Mouse (Mus musculus) spleen, postnatal 14 days (tissue): ENCODE measurements around the gene Btd.

ENCODE experiments used
- DNase-seq, 2 experiments: peaks; one replicate each; pipeline ENCODE4 v3.0.0; 2021 to 2022; ENCODE audit warnings: low spot score in 2 of 2

Btd gene

DNA sequence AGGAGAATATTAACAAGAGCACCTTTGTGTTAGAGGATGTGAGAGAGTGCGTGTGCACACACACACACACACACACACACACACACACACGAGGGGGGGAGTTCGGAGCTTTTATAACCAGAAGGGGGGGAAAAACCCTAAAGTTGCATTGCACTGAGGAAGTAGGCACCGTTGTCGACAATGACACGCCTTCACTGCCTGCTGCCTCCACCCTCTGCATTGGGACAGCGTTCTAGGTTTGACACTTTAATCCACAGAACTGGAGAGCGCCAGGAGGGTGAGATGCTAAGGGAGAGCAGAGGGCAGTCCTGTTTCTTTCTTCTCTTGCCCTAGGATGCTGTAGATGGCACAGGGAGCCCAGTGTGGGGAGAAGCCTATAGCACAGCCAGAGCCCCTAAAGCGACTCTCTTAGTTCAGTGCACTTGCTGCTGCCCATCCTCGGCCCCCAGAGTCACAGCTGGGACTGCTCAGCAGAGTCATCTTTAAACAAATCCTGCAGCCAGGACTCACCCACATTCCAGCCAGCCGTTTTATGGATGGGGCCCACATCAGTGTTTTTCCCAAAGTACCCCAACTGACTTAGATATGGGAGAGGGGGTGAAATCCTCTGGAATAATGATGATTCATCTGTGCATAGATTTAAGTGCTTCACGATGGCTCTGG is 24.2 kb downstream of the Btd start:
- DNase-seq: peak in 1 of 2 experiments; percentile 37

DNA sequence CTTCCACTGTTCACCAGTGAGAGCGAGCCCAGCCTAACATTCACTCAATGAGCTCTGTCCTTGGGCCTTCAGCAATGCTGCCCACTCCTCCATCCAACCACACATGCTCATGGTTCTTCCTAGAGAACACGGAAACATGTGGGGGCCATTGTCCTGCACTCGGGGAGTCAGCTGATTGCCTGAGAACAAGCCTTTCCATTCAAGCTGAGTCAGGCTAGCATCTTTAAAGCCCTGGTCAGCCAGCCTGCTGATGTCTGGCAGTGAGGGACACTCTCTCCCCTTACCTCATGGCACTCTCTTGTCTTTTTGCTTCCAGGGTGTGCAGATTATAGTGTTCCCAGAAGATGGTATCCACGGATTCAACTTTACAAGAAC is 24.7 kb downstream of the Btd start:
- DNase-seq: no peak

DNA sequence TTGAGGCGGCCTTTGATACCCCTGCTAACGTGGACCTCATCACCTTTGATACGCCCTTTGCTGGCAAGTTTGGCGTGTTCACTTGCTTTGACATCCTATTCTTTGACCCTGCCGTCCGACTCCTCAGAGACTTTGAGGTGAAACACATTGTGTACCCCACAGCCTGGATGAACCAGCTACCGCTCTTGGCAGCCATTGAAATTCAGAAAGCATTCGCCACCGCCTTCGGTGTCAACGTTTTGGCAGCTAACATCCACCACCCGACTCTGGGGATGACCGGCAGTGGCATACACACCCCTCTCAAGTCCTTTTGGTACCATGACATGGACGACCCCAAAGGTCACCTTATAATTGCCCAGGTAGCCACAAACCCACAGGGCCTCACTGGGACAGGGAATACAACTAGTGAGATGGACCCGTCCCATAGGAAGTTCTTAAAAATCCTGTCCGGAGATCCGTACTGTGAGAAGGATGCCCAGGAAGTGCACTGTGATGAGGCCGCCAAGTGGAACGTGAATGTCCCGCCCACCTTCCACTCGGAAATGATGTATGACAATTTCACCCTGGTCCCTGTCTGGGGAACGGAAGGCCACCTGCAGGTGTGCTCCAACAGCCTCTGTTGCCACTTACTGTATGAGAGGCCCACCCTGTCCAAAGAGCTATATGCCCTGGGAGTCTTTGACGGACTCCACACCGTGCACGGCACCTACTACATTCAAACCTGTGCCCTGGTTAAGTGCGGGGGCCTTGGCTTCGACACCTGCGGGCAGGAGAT is 26.3 kb downstream of the Btd start:
- no peak for DNase-seq

DNA sequence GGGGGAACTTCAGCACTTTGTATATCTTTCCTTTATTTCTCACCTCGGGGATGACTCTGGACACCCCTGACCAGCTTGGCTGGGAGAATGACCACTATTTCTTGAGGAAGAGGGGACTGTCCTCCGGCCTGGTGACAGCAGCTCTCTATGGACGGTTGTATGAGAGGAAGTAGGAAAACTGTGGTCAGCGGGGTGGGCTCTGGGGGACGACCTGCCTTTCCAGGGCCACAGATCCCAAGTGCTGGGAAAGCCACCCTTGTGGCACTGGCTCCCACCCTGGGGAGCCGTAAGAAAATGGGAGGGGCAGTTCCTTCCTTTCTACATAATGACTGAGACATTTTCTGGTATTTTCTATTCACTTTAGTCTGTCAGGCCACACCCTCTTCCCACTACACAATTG is 26.9 kb downstream of the Btd start:
- DNase-seq: no peak

DNA sequence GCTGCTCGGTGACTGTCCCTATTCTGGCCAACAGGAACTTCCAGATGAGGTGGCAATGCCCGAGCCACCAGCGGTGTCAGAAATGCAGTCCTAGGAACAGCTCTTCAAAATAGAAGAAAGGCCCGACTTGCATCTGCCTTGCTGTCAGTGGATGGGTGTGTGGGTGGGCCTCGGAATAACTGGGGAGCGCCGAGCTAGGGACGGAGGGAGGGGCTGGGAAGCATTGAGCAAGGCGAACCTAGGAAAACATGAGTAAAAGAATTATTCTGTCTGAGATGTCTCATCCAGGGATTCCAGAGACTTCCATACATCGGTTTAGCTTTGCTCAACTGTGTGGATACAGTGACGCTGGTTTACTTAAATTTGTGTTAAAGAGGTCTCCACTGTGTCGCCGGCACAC is 27.5 kb downstream of the Btd start:
- DNase-seq: no peak

DNA sequence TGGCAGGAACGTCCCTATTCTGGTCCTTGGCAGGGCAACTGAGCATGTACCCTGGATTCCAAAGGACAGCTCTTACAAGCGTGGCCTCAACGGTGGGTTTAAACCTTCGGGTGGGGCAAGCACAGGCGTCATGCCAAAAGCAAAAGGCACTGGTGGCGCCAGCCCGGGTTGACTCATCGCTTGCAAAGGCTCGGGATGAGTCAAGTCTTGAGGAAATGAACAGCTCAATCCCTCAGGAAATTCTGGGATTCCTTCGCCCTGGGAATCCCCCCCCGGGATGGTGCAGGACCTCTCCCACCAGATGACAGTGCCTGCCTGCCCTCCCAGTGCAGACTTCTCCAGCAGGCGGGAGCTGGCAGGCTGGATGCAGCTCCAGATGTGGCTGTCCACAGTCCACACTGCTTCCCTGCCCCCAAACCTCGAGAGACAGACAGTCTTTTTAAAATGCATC is 28.4 kb downstream of the Btd start:
- DNase-seq: no peak

DNA sequence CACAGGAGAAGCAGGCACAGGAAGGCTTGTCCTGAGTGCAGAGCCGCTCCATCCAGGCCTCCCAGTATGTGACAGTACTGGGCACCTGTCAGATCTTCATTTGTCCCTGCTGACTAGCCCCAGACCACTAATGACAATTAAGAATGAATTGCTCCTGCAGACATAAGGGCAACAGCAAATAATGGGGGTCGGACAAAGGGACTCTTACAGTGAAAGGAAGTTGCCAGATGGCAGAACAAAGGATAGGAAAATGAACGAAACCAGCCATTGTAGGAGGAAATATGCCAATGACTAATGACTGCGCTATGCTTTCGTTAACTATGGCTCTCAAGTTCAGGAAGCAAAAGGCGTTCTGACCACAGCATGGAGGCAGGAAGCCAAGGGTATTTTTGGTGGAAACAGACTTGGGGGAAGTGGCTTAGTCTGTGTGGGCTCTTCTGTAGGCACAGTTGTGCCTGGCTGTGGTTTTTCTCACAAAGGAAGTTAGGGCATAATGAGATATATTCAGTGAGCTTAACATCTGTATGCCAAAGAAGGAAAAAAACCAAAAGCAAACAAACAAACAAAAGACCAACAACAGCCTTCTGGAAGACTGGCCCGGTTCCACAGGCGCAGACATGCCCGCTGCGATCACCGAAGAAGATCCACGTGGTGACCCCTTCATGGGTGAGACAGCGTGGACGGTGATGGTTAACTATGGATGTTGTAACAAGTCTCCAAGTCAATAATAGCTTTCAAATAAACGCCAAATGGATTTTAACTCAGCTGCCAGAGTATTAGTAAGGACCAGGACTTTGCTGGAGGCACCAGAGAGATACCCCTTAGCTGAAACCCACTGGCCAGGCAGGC is 29.0 kb downstream of the Btd start:
- DNase-seq: no peak

DNA sequence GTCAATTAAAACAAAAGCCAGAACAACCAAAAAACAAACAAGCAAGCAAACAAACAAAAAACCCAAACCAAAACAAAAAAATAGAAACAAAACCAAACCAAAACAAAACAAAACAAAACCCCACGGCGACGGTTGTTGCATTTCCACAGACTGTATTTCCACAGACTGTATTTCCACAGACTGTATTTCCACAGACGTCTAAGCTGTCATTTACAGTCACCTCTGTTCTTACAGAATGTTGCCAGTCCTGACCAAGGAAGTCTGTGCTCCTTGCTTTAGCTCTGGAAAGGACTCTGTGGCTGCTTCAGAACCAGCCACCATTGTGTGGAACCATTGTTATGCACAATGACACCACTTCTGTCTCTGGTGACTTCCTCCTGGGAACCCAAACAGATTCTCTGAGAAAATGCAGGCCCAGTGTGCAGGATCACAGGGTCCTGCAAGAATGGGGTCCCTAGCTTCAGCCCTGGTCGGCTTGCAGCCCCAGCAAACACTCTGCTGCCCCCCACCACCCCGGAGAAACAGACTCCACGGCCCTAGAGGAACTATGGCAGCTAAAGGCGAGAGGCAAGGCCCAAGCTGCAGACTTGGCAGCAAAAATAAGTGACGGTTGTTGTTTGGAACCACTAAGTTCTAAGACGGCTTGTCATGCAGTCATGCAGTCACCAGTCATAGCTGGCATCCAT is 30.9 kb downstream of the Btd start:
- no peak for DNase-seq

DNA sequence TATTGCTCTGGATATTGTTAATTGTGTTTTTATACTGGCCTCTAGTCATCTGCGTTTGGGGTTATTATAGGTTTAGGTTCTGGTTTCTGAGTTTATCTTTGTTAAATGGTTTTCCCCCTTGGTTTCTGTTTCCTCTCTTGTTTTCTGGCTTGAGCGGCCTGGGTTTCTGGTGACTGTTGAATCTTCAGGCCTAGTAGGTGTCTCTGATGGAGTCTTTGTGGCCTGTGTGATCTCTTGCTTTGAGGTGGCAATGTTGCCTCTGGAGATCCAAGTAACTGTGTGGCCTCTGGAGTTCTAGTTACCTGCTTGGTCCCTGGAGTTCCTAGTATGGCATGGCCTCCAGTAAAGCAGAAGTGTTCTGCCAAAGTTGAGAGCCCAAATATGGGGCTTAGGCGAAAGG is 39.8 kb downstream of the Btd start:
- no peak for DNase-seq

DNA sequence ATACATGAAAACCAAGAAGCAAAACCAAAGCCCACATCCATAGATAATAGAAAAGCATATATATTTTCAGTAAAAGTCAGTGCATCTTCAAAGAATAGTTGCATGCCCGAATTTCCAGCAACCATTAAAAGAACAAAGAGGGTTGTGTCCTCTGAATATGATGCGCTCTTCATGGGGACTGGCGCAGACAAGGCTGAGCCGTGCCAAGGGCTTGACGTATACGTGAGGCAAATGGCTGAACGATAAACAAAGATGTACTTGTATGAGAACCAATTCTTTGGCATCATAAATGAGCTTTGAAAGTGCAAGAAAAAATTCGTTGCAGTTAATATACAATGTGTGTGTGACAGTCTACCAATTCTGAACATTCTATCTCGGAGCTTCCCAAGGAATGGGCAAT is 40.5 kb downstream of the Btd start:
- DNase-seq: no peak

DNA sequence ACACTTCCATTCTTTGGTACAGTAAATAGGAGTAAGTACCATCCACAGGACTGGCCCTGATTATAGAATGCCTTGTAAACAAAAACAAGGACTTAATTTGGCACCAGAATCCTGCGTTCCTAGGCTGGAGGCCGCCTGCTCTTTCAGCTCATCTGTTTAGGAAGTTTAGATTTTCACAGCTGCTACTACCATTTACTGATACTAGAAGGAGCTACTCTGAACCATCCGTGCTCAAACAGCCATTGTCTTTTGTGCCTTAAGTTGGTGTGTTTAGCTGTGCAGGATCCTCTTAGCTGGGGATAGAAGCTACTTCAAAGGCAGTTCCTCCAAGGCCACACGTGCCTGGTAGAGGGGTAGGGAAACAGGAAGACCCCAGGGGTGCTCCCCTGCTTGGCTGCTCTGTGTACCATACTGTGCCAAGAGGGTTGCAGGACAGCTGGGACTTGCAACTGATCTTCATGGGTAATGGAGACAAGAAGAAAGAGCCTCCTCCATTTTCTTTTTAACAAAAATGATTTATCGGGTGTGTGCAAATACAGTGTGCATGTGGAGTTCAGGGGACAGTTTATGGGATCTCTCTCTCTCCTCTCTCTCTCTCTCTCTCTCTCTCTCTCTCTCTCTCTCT is 41.2 kb downstream of the Btd start:
- DNase-seq: no peak

DNA sequence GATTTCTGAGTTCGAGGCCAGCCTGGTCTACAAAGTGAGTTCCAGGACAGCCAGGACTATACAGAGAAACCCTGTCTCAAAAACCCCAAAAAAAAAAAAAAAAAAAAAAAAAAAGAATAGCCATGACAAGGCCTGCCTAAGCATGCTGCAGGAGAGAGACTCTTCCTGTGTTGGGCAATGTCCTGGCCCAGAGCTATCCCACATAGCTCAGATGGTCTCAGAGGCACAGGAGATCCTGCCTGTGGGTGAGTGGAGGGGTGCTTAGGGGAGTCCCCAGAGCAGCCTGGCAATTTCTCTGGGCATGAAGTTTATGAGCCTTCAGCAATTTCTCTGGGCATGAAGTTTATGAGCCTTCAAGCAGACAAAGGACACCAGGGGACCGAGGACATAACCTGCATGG is 42.8 kb downstream of the Btd start:
- no peak for DNase-seq

DNA sequence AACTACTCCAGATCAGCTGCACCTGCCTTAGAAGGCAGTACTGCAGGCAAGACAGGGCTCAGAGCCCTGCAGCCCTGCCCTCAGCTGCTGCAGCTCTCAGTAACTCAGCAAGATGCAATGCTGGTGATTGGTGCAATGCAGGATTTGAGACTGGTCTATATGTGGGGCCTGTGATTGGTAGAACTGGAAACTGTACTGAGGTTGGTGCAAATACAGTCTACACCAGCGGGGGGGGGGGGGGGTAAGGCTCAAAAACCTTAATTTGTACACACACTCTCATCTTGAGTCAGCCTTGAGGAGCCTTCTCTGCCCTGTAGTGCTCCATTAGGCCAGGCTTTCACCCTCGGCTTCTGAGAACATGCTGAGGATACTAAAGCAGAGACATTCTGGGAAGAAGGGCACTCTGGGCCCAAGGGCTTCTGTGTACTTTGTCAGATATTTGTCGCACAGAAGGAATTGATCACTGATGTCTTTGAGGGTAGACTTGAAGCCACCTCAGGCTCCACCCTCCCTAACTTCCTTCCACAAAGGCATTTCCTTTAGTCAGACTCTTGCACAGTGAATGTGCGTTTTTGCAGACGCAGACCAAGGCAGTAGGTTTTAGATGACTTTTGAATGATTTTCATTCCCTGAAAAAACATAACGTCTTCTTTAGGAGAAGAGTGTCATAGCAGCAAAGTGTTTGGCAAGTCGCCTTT is 43.7 kb downstream of the Btd start:
- DNase-seq: no peak

DNA sequence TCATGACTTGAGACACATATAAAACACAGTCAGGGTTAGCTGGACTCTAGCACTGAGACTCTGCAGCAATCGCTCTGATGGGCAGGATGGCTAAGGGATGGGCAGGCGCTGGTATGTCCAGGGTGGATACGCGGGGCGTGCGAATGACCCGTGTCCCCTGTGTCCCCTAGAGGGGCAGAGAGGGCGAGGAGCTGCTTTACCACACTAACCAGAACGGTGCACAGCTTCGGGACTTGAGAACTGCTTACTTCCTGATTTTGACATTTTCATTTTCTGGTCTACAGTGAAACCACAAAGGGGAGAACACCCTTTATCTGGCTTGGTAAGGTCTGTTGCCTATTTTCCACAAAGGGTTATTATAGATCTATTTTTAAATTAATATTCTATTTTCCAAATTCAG is 44.9 kb downstream of the Btd start:
- DNase-seq: no peak

DNA sequence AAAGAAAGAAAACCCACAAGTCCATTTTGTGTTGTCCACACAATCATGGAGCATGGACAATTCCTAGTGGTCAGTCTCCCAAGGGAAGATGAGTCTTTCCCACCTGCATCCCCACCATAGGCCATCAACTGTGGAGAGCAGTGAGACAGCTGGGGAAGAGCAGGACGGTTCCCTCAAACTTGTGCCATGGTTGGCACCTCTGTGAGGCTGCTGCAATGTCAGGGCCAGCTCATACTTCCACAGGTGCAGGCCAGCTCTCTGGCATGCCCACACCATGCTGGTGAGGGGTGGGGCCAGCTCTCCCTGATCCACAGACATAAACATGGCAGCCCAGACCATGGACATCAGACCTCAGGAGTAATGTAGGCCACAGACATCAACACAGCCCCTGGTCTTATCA is 45.4 kb downstream of the Btd start:
- no peak for DNase-seq

DNA sequence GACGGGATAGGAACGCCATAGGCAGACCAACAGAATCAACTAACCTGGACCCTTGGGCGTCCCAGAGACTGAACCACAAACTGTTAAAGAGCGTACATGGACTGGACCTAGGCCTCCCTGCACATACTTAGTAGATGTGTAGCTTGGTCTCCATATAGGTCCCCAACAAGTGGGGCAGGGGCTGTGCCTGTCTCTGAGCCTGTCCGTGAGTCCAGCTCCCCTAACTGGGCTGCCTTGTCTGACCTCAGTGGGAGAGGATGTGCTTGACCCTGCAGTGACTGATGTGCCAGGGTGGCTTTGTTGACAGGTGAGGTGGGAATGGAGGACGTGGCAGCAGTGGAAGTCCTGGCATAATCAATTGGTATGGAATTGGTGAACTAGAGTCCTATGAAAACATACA is 51.7 kb downstream of the Btd start:
- DNase-seq: no peak

DNA sequence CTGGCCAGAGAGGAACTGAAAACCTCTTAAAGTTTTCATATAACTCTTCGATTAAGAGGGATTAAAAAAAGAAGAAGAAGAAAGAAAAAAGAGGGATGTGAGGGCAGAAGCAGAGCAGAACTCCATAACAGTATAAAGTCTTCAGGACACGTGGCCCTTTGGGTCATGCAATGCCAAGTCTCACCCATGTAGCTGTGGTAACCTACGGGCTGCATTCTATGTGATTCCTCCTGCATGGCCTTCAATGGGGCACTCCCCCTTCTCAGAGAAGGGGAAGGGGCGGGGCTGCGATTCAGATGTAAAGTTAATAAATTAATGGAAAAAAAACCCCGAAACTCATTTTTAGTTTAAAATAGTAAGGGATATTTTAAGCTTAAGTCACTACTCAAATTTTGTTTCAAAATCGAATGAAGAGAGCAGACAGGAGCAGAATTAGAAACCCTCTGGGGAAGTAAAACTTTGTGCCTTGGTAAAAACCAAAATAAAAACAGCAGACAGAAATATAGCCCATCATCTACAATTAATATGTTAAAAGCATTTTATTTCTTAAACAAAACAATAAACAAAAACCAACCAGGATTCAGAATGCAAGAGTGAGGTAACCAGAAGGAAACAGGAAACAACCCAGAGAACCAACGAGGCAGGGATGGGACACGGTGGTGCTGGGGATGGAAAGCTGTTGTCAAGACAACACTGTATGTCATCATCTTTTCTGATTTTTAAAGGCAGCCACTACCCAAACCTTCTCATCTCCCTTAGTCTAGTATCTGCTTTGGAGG is 55.6 kb downstream of the Btd start:
- DNase-seq: no peak

DNA sequence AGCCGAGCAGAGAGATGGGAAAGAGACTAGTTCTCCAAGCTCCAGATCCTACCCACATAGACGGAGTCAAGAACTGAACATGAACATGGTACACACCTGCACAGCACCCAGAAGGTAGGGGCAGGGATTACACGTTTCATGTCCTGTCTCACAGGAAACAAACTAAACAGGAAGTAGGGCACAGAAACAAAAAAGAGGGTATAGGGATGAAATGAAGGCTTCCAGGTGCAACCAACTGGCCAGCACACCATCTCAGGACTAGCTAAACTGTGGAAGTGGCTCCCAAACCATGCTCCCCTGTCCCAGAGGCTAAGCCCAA is 56.1 kb downstream of the Btd start:
- DNase-seq: no peak

DNA sequence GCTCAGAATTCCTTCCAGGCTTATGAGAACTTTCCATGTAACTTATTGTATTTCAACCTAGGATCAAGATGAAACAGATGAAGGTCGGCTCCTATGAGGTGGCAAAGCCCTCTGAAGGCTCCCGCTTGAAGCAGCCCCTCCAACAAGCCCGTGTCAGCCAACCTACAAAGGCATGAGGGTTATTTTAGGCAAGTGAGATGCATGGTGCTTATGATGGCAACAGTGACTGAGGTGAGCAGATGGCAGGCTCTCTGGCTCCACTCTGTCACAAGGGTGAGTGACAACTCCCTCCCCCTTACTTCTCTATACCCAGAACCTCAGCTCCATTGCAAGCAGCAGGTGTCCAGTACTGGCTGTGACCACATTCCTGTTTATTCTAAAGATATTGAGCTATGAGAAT is 56.5 kb downstream of the Btd start:
- DNase-seq: no peak

DNA sequence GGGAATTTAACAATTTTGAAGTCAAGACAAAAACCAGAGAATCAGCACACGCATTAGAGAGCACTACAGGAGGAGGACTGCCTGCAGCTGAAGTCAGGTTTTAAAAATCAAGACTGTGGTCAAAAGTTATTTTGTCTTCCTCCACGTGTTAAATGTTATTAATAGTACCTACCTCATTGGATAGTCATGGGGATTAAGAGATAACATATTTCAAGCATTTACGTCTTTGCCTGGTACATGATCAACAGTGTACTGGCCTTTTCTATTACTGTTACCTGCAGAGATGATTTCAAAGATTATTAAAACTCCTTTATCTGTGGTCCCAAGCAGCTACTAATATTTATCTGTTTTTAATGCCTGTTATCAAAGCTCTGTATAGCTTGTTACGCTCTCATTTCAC is 56.9 kb downstream of the Btd start:
- DNase-seq: no peak
